ENCODE assay signal across 13 mouse cellular contexts in genomic region chr6:52184668-52185067, GRCm38 (mm10). TPM values are rescaled to one million over a fixed set of nuclear protein-coding genes. Genes with fewer than 3 reads are reported as not detected.
DNase-seq lines count a peak whose midpoint lies in the region; ATAC-seq and TF ChIP-seq lines count a peak whose summit lies in the region.
"Had no signal": no experiment of that assay in that cellular context is flagged by ENCODE, and none has a peak within 500 bp of the region (broad histone marks: within the 10 kb centered on the region; RNA-seq: fewer than 3 reads in every experiment).

No protein-coding gene starts in this region.

- peak overlapping the region; percentile 19; the same call in 1 of the 2 replicates for H3K9ac ChIP-seq in lung, embryonic 16.5 days (ENCODE audit: low read length)
- H3K9ac ChIP-seq in hindbrain, embryonic 16.5 days (ENCODE audit: low read depth, low read length): 0 out of 2 replicates have a peak overlapping the region, but pooled peaks have one; percentile 3
- no peak overlapping the region for H3K9ac ChIP-seq in stomach, postnatal 0 days (ENCODE audit: low read length)
- H3K9ac ChIP-seq: embryonic facial prominence, embryonic 12.5 days; liver, embryonic 15.5 days had no signal

- no peaks in the 10 kb centered on the region for H3K9me3 ChIP-seq in lung, embryonic 16.5 days (ENCODE audit: control insufficient read depth, low read length)
- H3K9me3 ChIP-seq in hindbrain, embryonic 16.5 days (ENCODE audit: control insufficient read depth, low read length): no peaks in the 10 kb centered on the region
- no peaks in the 10 kb centered on the region for H3K9me3 ChIP-seq in stomach, postnatal 0 days (ENCODE audit: control insufficient read depth, low read length)
- H3K9me3 ChIP-seq in forebrain, embryonic 10.5 days: no peaks in the 10 kb centered on the region
- H3K9me3 ChIP-seq: embryonic facial prominence, embryonic 12.5 days; liver, embryonic 15.5 days had no signal

- peaks cover 53% of the 10 kb centered on the region for H3K4me1 ChIP-seq in lung, embryonic 16.5 days (replicated peaks; ENCODE audit: control insufficient read depth, insufficient read depth, low read length)
- no peaks in the 10 kb centered on the region; the same call in 1 of the 2 replicates for H3K4me1 ChIP-seq in hindbrain, embryonic 16.5 days (ENCODE audit: control insufficient read depth, insufficient read depth, low read depth, low read length)
- H3K4me1 ChIP-seq in stomach, postnatal 0 days (replicated peaks; ENCODE audit: control insufficient read depth, insufficient read depth): peaks cover 3% of the 10 kb centered on the region; the same call in 1 of the 2 replicates
- H3K4me1 ChIP-seq in forebrain, embryonic 10.5 days: no peaks in the 10 kb centered on the region
- H3K4me1 ChIP-seq: embryonic facial prominence, embryonic 12.5 days had no signal

- peak overlapping the region; percentile 46 for H3K4me2 ChIP-seq in lung, embryonic 16.5 days (ENCODE audit: low read depth, low read length)
- H3K4me2 ChIP-seq in hindbrain, embryonic 16.5 days (ENCODE audit: low read length): peak overlapping the region; percentile 38
- peak overlapping the region; percentile 34 for H3K4me2 ChIP-seq in stomach, postnatal 0 days (replicated peaks; ENCODE audit: low read depth)
- H3K4me2 ChIP-seq: embryonic facial prominence, embryonic 12.5 days; liver, embryonic 15.5 days had no signal

- no peak for TF ChIP-seq EP300 in stomach, postnatal 0 days (optimal IDR thresholded peaks at IDR 0.05)

- H3K27me3 ChIP-seq in lung, embryonic 16.5 days (ENCODE audit: control insufficient read depth, insufficient read depth, low read depth, low read length): peaks cover 46% of the 10 kb centered on the region
- H3K27me3 ChIP-seq in hindbrain, embryonic 16.5 days (replicated peaks; ENCODE audit: control insufficient read depth, insufficient read depth, low read length): peaks cover 45% of the 10 kb centered on the region
- H3K27me3 ChIP-seq in stomach, postnatal 0 days (ENCODE audit: control insufficient read depth, insufficient read depth, low read length): peaks cover 2% of the 10 kb centered on the region; the same call in 1 of the 2 replicates
- peaks cover 100% of the 10 kb centered on the region for H3K27me3 ChIP-seq in forebrain, embryonic 10.5 days (ENCODE audit: poor library complexity, severe bottlenecking)
- H3K27me3 ChIP-seq: CH12.LX had no signal

- peak overlapping the region; percentile 70 for H3K27ac ChIP-seq in lung, embryonic 16.5 days (ENCODE audit: low read length)
- peak overlapping the region; percentile 75 for H3K27ac ChIP-seq in hindbrain, embryonic 16.5 days (ENCODE audit: low read depth, low read length)
- peak overlapping the region; percentile 61 for H3K27ac ChIP-seq in stomach, postnatal 0 days (replicated peaks)
- H3K27ac ChIP-seq in forebrain, embryonic 10.5 days: no peak overlapping the region
- H3K27ac ChIP-seq: embryonic facial prominence, embryonic 12.5 days; liver, embryonic 15.5 days had no signal

- WGBS in lung, embryonic 16.5 days: 19% methylated on average over 6 of the region's 6 CpGs
- WGBS in hindbrain, embryonic 16.5 days: 5% methylated on average over 6 of the region's 6 CpGs
- 27% methylated on average over 6 of the region's 6 CpGs for WGBS in stomach, postnatal 0 days
- under 1% methylated on average over 6 of the region's 6 CpGs for WGBS in forebrain, embryonic 10.5 days

- no peak for TF ChIP-seq CTCF in stomach, postnatal 0 days (IDR thresholded peaks at IDR 0.05; ENCODE audit: low read depth)

- ATAC-seq in lung, embryonic 16.5 days (ENCODE audit: low read depth): no peak
- no peak for ATAC-seq in hindbrain, embryonic 16.5 days
- ATAC-seq in stomach, postnatal 0 days (ENCODE audit: low FRiP score, low TSS enrichment): no peak
- ATAC-seq: midbrain, embryonic 16.5 days had no signal

- no peaks in the 10 kb centered on the region for H3K36me3 ChIP-seq in lung, embryonic 16.5 days (ENCODE audit: control insufficient read depth, insufficient read depth, low read length)
- H3K36me3 ChIP-seq in hindbrain, embryonic 16.5 days (ENCODE audit: control insufficient read depth, insufficient read depth, low read length): no peaks in the 10 kb centered on the region
- H3K36me3 ChIP-seq in stomach, postnatal 0 days (ENCODE audit: control insufficient read depth, insufficient read depth, low read length): no peaks in the 10 kb centered on the region
- H3K36me3 ChIP-seq in forebrain, embryonic 10.5 days (replicated peaks): no peaks in the 10 kb centered on the region
- H3K36me3 ChIP-seq: embryonic facial prominence, embryonic 12.5 days; liver, embryonic 15.5 days had no signal

- no peak for DNase-seq in lung, postnatal 25 days (ENCODE audit: low spot score)
- DNase-seq in kidney, postnatal 4 days: peak; percentile 29 to 58
- DNase-seq in stomach, postnatal 0 days (ENCODE audit: low spot score): no peak
- DNase-seq in layer of hippocampus, adult 11-12 months (ENCODE audit: low spot score): no peak
- DNase-seq in forebrain, embryonic 10.5 days (ENCODE audit: extremely low spot score, low spot score): no peak
- DNase-seq: cerebellum, adult 2 months; thymus, postnatal 4 days had no signal

- H3K4me3 ChIP-seq in lung, embryonic 16.5 days (ENCODE audit: low read length): no peak overlapping the region
- H3K4me3 ChIP-seq in hindbrain, embryonic 16.5 days (ENCODE audit: low read length): peak overlapping the region; percentile 0; the same call in 1 of the 2 replicates
- H3K4me3 ChIP-seq in stomach, postnatal 0 days (ENCODE audit: low read depth, low read length): peak overlapping the region; percentile 17; the same call in 1 of the 2 replicates
- no peak overlapping the region for H3K4me3 ChIP-seq in forebrain, embryonic 10.5 days
- H3K4me3 ChIP-seq: embryonic facial prominence, embryonic 12.5 days; liver, embryonic 15.5 days had no signal

RNA-seq across cellular contexts. Expression of gene Hoxa4, which starts 6.9 kb away (rescaled TPM):
- polyA plus RNA-seq in lung, embryonic 16.5 days (2015; fragmentation: Nextera tagmentation; extraction: Ambion mirVana): 2.4 and 2.7 TPM in 2 replicates
- 5.6 and 8.8 TPM in 2 replicates for polyA plus RNA-seq in hindbrain, embryonic 16.5 days (2015; fragmentation: Nextera tagmentation; extraction: Ambion mirVana)
- 2.5 and 2.6 TPM in 2 replicates for polyA plus RNA-seq in stomach, postnatal 0 days (2015; fragmentation: Nextera tagmentation; extraction: Ambion mirVana)
- polyA plus RNA-seq in forebrain, embryonic 10.5 days (2016; fragmentation: Nextera tagmentation; extraction: Ambion mirVana): not detected in 2 replicates
- polyA plus RNA-seq: embryonic facial prominence, embryonic 12.5 days; midbrain, embryonic 16.5 days had no signal

RNA-seq across cellular contexts. Expression of gene 5730596B20Rik, which starts 7.4 kb away (rescaled TPM):
- 2.4 and 2.5 TPM in 2 replicates for polyA plus RNA-seq in lung, embryonic 16.5 days (2015; fragmentation: Nextera tagmentation; extraction: Ambion mirVana)
- 3.4 and 3.6 TPM in 2 replicates for polyA plus RNA-seq in hindbrain, embryonic 16.5 days (2015; fragmentation: Nextera tagmentation; extraction: Ambion mirVana)
- polyA plus RNA-seq in stomach, postnatal 0 days (2015; fragmentation: Nextera tagmentation; extraction: Ambion mirVana): 0.90 and 0.99 TPM in 2 replicates
- polyA plus RNA-seq in forebrain, embryonic 10.5 days (2016; fragmentation: Nextera tagmentation; extraction: Ambion mirVana): not detected in 2 replicates
- polyA plus RNA-seq: midbrain, embryonic 16.5 days had no signal

RNA-seq across cellular contexts. Expression of gene Hoxa5, which starts 19.7 kb away (rescaled TPM):
- polyA plus RNA-seq in lung, embryonic 16.5 days (2015; fragmentation: Nextera tagmentation; extraction: Ambion mirVana): 32.3 and 36.3 TPM in 2 replicates
- polyA plus RNA-seq in hindbrain, embryonic 16.5 days (2015; fragmentation: Nextera tagmentation; extraction: Ambion mirVana): 85.9 and 106 TPM in 2 replicates
- 8.4 and 8.9 TPM in 2 replicates for polyA plus RNA-seq in stomach, postnatal 0 days (2015; fragmentation: Nextera tagmentation; extraction: Ambion mirVana)
- polyA plus RNA-seq in forebrain, embryonic 10.5 days (2016; fragmentation: Nextera tagmentation; extraction: Ambion mirVana): not detected in 2 replicates
- polyA plus RNA-seq: midbrain, embryonic 16.5 days had no signal

RNA-seq across cellular contexts. Expression of gene Hoxa2, which starts 20.0 kb away (rescaled TPM):
- polyA plus RNA-seq in lung, embryonic 16.5 days (2015; fragmentation: Nextera tagmentation; extraction: Ambion mirVana): 9.5 and 10.2 TPM in 2 replicates
- polyA plus RNA-seq in hindbrain, embryonic 16.5 days (2015; fragmentation: Nextera tagmentation; extraction: Ambion mirVana): 20.3 and 22.5 TPM in 2 replicates
- 5.1 and 5.3 TPM in 2 replicates for polyA plus RNA-seq in stomach, postnatal 0 days (2015; fragmentation: Nextera tagmentation; extraction: Ambion mirVana)
- not detected in 2 replicates for polyA plus RNA-seq in forebrain, embryonic 10.5 days (2016; fragmentation: Nextera tagmentation; extraction: Ambion mirVana)

RNA-seq across cellular contexts. Expression of gene Hoxa6, which starts 23.9 kb away (rescaled TPM):
- polyA plus RNA-seq in lung, embryonic 16.5 days (2015; fragmentation: Nextera tagmentation; extraction: Ambion mirVana): 2.0 and 2.2 TPM in 2 replicates
- 9.4 and 9.9 TPM in 2 replicates for polyA plus RNA-seq in hindbrain, embryonic 16.5 days (2015; fragmentation: Nextera tagmentation; extraction: Ambion mirVana)
- 0.33 and 0.80 TPM in 2 replicates for polyA plus RNA-seq in stomach, postnatal 0 days (2015; fragmentation: Nextera tagmentation; extraction: Ambion mirVana)
- not detected in 2 replicates for polyA plus RNA-seq in forebrain, embryonic 10.5 days (2016; fragmentation: Nextera tagmentation; extraction: Ambion mirVana)
- polyA plus RNA-seq: embryonic facial prominence, embryonic 12.5 days; liver, embryonic 15.5 days; midbrain, embryonic 16.5 days had no signal

Comparison
In these comparisons a context has a peak if more than half of its experiments do, and no peak if none do; other contexts are left out.
1. H3K4me3 ChIP-seq: peak in hindbrain, embryonic 16.5 days (single experiment) and stomach, postnatal 0 days (single experiment); none in lung, embryonic 16.5 days (single experiment) and forebrain, embryonic 10.5 days (single experiment).
2. DNase-seq: peak in kidney, postnatal 4 days (2 of 2); none in lung, postnatal 25 days (single experiment), stomach, postnatal 0 days (single experiment), layer of hippocampus, adult 11-12 months (single experiment) and forebrain, embryonic 10.5 days (single experiment).
3. Peak in every context shown above with its lines, with median percentiles within 50 percentile points of each other: H3K4me2 ChIP-seq.